Mouse (Mus musculus): ENCODE data around the gene Gpc1. TPM values are rescaled to one million over a fixed set of nuclear protein-coding genes. Genes with fewer than 3 reads are reported as not detected.

Gene Gpc1
- polyA plus RNA-seq, 2 experiments from 2014 or later = 2.0 to 3.0 TPM

- no peak for ATAC-seq
These were observed 48.7 kb downstream of the Gpc1 start for GRCm38 (mm10) chr1:92880101-92880500.

- ATAC-seq = no peak
These were observed 50.5 kb downstream of the Gpc1 start for GRCm38 (mm10) chr1:92881982-92882381.

- ATAC-seq = no peak
These were observed 57.6 kb downstream of the Gpc1 start for GRCm38 (mm10) chr1:92888901-92889655.

GRCm38 (mm10) chr1:92892791-92893190 lies 61.3 kb downstream of the Gpc1 start:
- no peak for ATAC-seq

- ATAC-seq = no peak
These were observed 62.5 kb downstream of the Gpc1 start for GRCm38 (mm10) chr1:92893896-92894295.

GRCm38 (mm10) chr1:92895089-92895488 lies 63.6 kb downstream of the Gpc1 start:
- peak; percentile 92 for ATAC-seq

- ATAC-seq = no peak
These were observed 71.3 kb downstream of the Gpc1 start, which contains the start of gene Ankmy1 for GRCm38 (mm10) chr1:92902786-92903185. Gene Ankmy1, minus strand, starts transcription at chr1:92902906.

- ATAC-seq = no peak
These were observed 72.2 kb downstream of the Gpc1 start for GRCm38 (mm10) chr1:92903627-92904026.

- ATAC-seq = no peak
These were observed 74.4 kb downstream of the Gpc1 start for GRCm38 (mm10) chr1:92905703-92906310.

- ATAC-seq = peak; percentile 72
These were observed 75.6 kb downstream of the Gpc1 start, which contains the start of gene Dusp28 for GRCm38 (mm10) chr1:92906779-92907631. Gene Dusp28, plus strand, starts transcription at chr1:92906981.

GRCm38 (mm10) chr1:92907632-92908360 lies 76.4 kb downstream of the Gpc1 start:
- ATAC-seq = no peak

- ATAC-seq = no peak
These were observed 77.2 kb downstream of the Gpc1 start for GRCm38 (mm10) chr1:92908664-92909063.

GRCm38 (mm10) chr1:92909068-92909467 lies 77.6 kb downstream of the Gpc1 start:
- ATAC-seq = no peak

Other genes with a start within 250 kb of the Gpc1 start
- not detected for gene Olfr1412, start 245.9 kb upstream of the Gpc1 start, polyA plus RNA-seq (2017; shearing (Covaris generic))
- not detected for gene Olfr1411, start 237.2 kb upstream of the Gpc1 start, polyA plus RNA-seq (2017; shearing (Covaris generic))
- not detected for gene Olfr1410, start 225.9 kb upstream of the Gpc1 start, polyA plus RNA-seq (2017; shearing (Covaris generic))
- not detected for gene Olfr12, start 213.9 kb upstream of the Gpc1 start, polyA plus RNA-seq (2017; shearing (Covaris generic))
- gene Cops9, start 189.7 kb upstream of the Gpc1 start, polyA plus RNA-seq (2017; shearing (Covaris generic)) = 100 to 1,000 TPM; 161 to 251 TPM
- 1 to 10 TPM in 1 of 2 experiments, under 1 TPM in 1; 0.94 to 1.8 TPM for gene Otos, start 182.8 kb upstream of the Gpc1 start, polyA plus RNA-seq (2017; shearing (Covaris generic))
- 1 to 10 TPM in 1 of 2 experiments, under 1 TPM in 1; 0.65 to 1.1 TPM for gene Ankmy1, start 71.3 kb downstream of the Gpc1 start, polyA plus RNA-seq (2017; shearing (Covaris generic))
- gene Dusp28, start 75.3 kb downstream of the Gpc1 start, polyA plus RNA-seq (2017; shearing (Covaris generic)) = 1 to 10 TPM; 4.2 to 4.4 TPM
- 10 to 100 TPM; 23.2 to 32.8 TPM for gene Rnpepl1, start 79.1 kb downstream of the Gpc1 start, polyA plus RNA-seq (2017; shearing (Covaris generic))
- 10 to 100 TPM in 1 of 2 experiments, 1 to 10 TPM in 1; 7.8 to 12.5 TPM for gene Capn10, start 102.7 kb downstream of the Gpc1 start, polyA plus RNA-seq (2017; shearing (Covaris generic))
- gene Gpr35, start 119.2 kb downstream of the Gpc1 start, polyA plus RNA-seq (2017; shearing (Covaris generic)) = 1 to 10 TPM; 2.4 to 3.7 TPM
- not detected for gene Aqp12, start 174.7 kb downstream of the Gpc1 start, polyA plus RNA-seq (2017; shearing (Covaris generic))